Mouse (Mus musculus): ENCODE results near the gene Sptbn1. TPM values are rescaled to one million over a fixed set of nuclear protein-coding genes. Genes with fewer than 3 reads are reported as not detected.

Gene Sptbn1
- polyA plus RNA-seq, 1 experiment from 2014 or later: 164 TPM

- peak overlapping the region; percentile 40; the same call in 1 of the 2 replicates for H3K4me2 ChIP-seq (ENCODE audit: low read depth, low read length)
- H3K4me3 ChIP-seq (ENCODE audit: low read length): no peak overlapping the region
- H3K9me3 ChIP-seq (replicated peaks; ENCODE audit: control insufficient read depth, low read length): no peaks in the 10 kb centered on the region
- no peaks in the 10 kb centered on the region for H3K36me3 ChIP-seq (ENCODE audit: control insufficient read depth, insufficient read depth)
- no peaks in the 10 kb centered on the region for H3K27me3 ChIP-seq (ENCODE audit: control insufficient read depth, insufficient read depth, low read length)
- no peak overlapping the region for H3K27ac ChIP-seq (ENCODE audit: low read length)
- no peak for ATAC-seq (replicated peaks; ENCODE audit: extremely low read depth, insufficient read depth, low FRiP score)
- peaks cover 45% of the 10 kb centered on the region for H3K4me1 ChIP-seq (ENCODE audit: control insufficient read depth, insufficient read depth, low read length)
- 66% methylated on average over 1 of the region's 1 CpGs for WGBS
- H3K9ac ChIP-seq (ENCODE audit: low read length): no peak overlapping the region
Observed at GRCm38 (mm10) chr11:30194800-30195199, 73.2 kb downstream of the Sptbn1 start.

DNA sequence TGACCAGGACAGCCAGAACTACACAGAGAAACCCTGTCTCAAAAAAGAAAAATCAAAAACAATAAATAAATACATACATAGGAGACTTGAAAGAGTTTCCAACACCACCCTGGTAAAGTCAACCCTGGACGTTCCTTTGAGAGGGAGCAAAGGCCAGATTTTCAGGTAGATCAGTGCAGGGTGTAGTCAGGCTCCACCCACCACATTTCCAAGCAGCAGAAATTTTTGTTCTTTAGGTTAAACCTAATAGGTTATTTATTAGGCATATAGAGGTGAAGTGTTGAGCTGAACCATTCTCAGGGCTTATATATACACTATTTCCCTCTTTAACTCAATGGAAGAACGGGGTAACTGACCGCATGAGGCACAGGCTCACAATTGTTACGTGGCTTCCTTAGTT, 77.0 kb downstream of the Sptbn1 start:
- 82% methylated on average over 4 of the region's 4 CpGs for WGBS
- no peak for ATAC-seq (replicated peaks; ENCODE audit: extremely low read depth, insufficient read depth, low FRiP score)
- no peak overlapping the region for H3K9ac ChIP-seq (ENCODE audit: low read length)
- H3K4me2 ChIP-seq (ENCODE audit: low read depth, low read length): no peak overlapping the region
- no peak overlapping the region for H3K4me3 ChIP-seq (ENCODE audit: low read length)
- H3K9me3 ChIP-seq (replicated peaks; ENCODE audit: control insufficient read depth, low read length): no peaks in the 10 kb centered on the region
- peaks cover 26% of the 10 kb centered on the region for H3K4me1 ChIP-seq (ENCODE audit: control insufficient read depth, insufficient read depth, low read length)
- no peak overlapping the region for H3K27ac ChIP-seq (ENCODE audit: low read length)
- peaks cover 4% of the 10 kb centered on the region; the same call in 1 of the 2 replicates for H3K36me3 ChIP-seq (ENCODE audit: control insufficient read depth, insufficient read depth)
- no peaks in the 10 kb centered on the region for H3K27me3 ChIP-seq (ENCODE audit: control insufficient read depth, insufficient read depth, low read length)

DNA sequence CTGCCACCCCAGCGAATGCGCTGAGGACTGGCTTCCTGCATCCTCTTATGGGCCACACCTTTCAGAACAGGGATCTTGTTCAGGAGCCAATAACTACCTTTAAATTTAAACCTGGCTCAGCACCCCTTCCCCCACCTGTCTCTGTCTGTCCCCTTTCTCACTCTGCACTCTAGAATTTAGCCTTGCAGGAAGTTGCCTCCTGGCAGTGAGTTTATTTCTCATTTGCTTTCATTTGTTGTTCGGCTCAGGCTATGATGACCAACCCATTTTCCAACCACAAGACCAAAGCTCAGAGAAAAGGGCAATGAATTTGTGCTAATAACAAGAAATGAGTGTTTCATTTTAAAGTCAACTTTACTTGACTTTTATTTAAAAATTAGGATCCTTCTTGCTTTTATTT, 77.9 kb downstream of the Sptbn1 start:
- H3K4me2 ChIP-seq (ENCODE audit: low read depth, low read length): no peak overlapping the region
- WGBS: 88% methylated on average over 3 of the region's 3 CpGs
- peaks cover 4% of the 10 kb centered on the region; the same call in 1 of the 2 replicates for H3K36me3 ChIP-seq (ENCODE audit: control insufficient read depth, insufficient read depth)
- no peak overlapping the region for H3K4me3 ChIP-seq (ENCODE audit: low read length)
- no peak overlapping the region for H3K27ac ChIP-seq (ENCODE audit: low read length)
- no peak overlapping the region for H3K9ac ChIP-seq (ENCODE audit: low read length)
- no peaks in the 10 kb centered on the region for H3K9me3 ChIP-seq (replicated peaks; ENCODE audit: control insufficient read depth, low read length)
- H3K4me1 ChIP-seq (ENCODE audit: control insufficient read depth, insufficient read depth, low read length): peaks cover 26% of the 10 kb centered on the region
- H3K27me3 ChIP-seq (ENCODE audit: control insufficient read depth, insufficient read depth, low read length): no peaks in the 10 kb centered on the region
- no peak for ATAC-seq (replicated peaks; ENCODE audit: extremely low read depth, insufficient read depth, low FRiP score)

- peaks cover 21% of the 10 kb centered on the region for H3K4me1 ChIP-seq (ENCODE audit: control insufficient read depth, insufficient read depth, low read length)
- H3K27me3 ChIP-seq (ENCODE audit: control insufficient read depth, insufficient read depth, low read length): no peaks in the 10 kb centered on the region
- no peaks in the 10 kb centered on the region for H3K9me3 ChIP-seq (replicated peaks; ENCODE audit: control insufficient read depth, low read length)
- 72% methylated on average over 4 of the region's 4 CpGs for WGBS
- peak; percentile 64 for ATAC-seq (replicated peaks; ENCODE audit: extremely low read depth, insufficient read depth, low FRiP score)
- H3K9ac ChIP-seq (ENCODE audit: low read length): no peak overlapping the region
- H3K27ac ChIP-seq (ENCODE audit: low read length): peak overlapping the region; percentile 5; the same call in 1 of the 2 replicates
- H3K36me3 ChIP-seq (ENCODE audit: control insufficient read depth, insufficient read depth): peaks cover 6% of the 10 kb centered on the region; the same call in 1 of the 2 replicates
- 0 out of 2 replicates have a peak overlapping the region, but pooled peaks have one; percentile 17 for H3K4me2 ChIP-seq (ENCODE audit: low read depth, low read length)
- no peak overlapping the region for H3K4me3 ChIP-seq (ENCODE audit: low read length)
Observed at GRCm38 (mm10) chr11:30186902-30187470, 81.0 kb downstream of the Sptbn1 start.

GRCm38 (mm10) chr11:30184527-30184926, 83.4 kb downstream of the Sptbn1 start:
- no peak overlapping the region for H3K9ac ChIP-seq (ENCODE audit: low read length)
- H3K36me3 ChIP-seq (ENCODE audit: control insufficient read depth, insufficient read depth): peaks cover 6% of the 10 kb centered on the region; the same call in 1 of the 2 replicates
- H3K4me2 ChIP-seq (ENCODE audit: low read depth, low read length): no peak overlapping the region
- peaks cover 18% of the 10 kb centered on the region for H3K4me1 ChIP-seq (ENCODE audit: control insufficient read depth, insufficient read depth, low read length)
- H3K4me3 ChIP-seq (ENCODE audit: low read length): no peak overlapping the region
- WGBS: 73% methylated on average over 2 of the region's 2 CpGs
- no peaks in the 10 kb centered on the region for H3K9me3 ChIP-seq (replicated peaks; ENCODE audit: control insufficient read depth, low read length)
- ATAC-seq (replicated peaks; ENCODE audit: extremely low read depth, insufficient read depth, low FRiP score): no peak
- no peaks in the 10 kb centered on the region for H3K27me3 ChIP-seq (ENCODE audit: control insufficient read depth, insufficient read depth, low read length)
- H3K27ac ChIP-seq (ENCODE audit: low read length): no peak overlapping the region

DNA sequence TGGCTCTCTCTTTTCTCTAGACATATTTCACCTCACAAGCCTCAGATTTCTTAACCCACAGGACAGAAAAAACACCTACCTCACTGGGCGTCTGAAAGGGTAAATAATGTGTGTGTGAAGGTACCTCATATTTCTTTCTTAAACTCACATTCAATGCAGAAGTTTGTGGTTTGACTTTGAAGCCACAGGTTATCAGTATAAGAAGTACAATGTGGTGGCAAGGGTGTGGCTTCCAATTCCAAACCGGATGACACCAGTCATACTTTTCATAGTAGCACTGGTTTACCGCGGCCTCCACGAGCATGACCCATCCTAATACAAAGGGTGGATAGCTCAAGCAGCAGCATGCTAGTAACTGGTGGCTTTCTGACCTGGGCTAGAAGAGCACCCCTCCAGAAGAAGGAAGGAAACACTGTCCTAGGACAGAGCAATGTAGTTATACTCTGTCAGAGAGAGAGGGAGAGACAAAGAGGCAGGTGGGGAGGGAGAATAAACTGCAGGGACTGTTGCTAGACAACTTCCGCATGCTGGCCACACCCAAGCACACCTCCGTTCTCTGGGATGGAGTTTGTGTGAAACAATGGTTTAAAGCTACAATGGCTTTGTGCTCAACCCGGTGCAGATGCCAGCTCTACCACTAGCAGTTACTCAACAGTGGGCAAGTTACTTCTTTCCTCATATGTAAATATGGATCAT, 85.1 kb downstream of the Sptbn1 start:
- ATAC-seq (replicated peaks; ENCODE audit: extremely low read depth, insufficient read depth, low FRiP score): 0 out of 2 replicates have a peak, but pooled peaks have one; percentile 11
- Histone ChIP-seq H3K27ac (ENCODE audit: low read length) (0 out of 2 replicates have a peak overlapping the region, but pooled peaks have one; percentile 4), H3K9ac (ENCODE audit: low read length) (no peak overlapping the region), H3K4me3 (ENCODE audit: low read length) (no peak overlapping the region), H3K4me2 (ENCODE audit: low read depth, low read length) (peak overlapping the region; percentile 16; the same call in 1 of the 2 replicates), H3K4me1 (ENCODE audit: control insufficient read depth, insufficient read depth, low read length) (peaks cover 19% of the 10 kb centered on the region), H3K27me3 (ENCODE audit: control insufficient read depth, insufficient read depth, low read length) (no peaks in the 10 kb centered on the region), H3K36me3 (ENCODE audit: control insufficient read depth, insufficient read depth) (0 out of 2 replicates have a peak, but pooled peaks cover 2% of the 10 kb centered on the region), H3K9me3 (replicated peaks; ENCODE audit: control insufficient read depth, low read length) (no peaks in the 10 kb centered on the region)
- WGBS: 71% methylated on average over 8 of the region's 8 CpGs

DNA sequence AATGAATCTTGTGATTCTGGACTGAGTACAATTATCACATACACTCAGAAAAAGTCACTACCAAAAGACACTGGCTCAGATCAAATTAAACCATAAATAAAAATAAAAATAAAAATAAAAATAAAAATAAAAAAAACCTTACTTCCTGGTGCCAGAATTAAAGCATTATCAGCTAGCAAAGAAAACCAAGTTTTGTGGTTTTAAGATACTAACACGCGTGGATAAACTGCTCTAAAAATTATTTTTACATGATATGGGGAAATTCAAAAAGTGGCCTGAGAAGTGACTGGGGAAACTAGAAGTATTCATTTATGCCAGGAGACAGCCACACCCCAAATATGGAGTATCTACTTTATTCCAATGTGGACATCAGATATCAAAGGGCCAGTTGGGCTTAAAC, 89.8 kb downstream of the Sptbn1 start:
- ATAC-seq (replicated peaks; ENCODE audit: extremely low read depth, insufficient read depth, low FRiP score): no peak
- WGBS: 84% methylated on average over 2 of the region's 2 CpGs
- no peak overlapping the region for H3K4me2 ChIP-seq (ENCODE audit: low read depth, low read length)

DNA sequence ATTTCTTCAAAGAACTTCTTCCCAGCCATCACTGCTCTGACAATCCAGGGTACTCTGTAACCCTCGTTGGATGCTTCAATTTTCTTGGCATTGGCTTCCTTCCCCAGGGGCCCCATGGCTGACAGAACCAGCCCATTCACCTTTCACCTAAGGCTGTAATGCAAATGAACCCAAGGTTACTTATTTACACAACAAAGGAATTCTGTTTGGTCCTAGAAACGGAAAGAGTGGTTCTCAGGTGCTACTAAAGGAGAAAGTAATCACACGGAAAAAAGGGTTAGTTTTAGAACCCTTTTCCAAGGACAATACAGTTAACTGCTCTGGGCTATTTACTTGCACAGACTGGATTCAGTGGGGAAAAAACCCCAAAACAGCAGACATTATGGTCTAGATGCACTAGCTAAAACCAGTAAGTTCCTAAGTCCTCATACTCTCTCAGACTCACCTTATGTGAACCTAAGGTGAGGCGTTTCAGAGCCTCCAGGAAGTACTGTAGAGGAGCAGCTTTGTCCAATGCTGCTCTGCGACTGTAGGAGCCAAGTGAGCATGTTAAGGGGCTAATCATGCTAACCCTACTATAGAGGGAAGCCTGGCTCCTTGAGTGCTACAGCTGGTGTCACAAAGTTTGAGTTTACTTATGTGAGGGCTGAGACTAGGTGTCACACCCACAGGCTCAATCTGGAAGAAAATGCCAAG, 90.7 kb downstream of the Sptbn1 start:
- no peak overlapping the region for H3K4me3 ChIP-seq (ENCODE audit: low read length)
- H3K27me3 ChIP-seq (ENCODE audit: control insufficient read depth, insufficient read depth, low read length): no peaks in the 10 kb centered on the region
- WGBS: 55% methylated on average over 5 of the region's 5 CpGs
- H3K4me1 ChIP-seq (ENCODE audit: control insufficient read depth, insufficient read depth, low read length): peaks cover 20% of the 10 kb centered on the region
- ATAC-seq (replicated peaks; ENCODE audit: extremely low read depth, insufficient read depth, low FRiP score): no peak
- no peak overlapping the region for H3K4me2 ChIP-seq (ENCODE audit: low read depth, low read length)
- no peak overlapping the region for H3K9ac ChIP-seq (ENCODE audit: low read length)
- H3K27ac ChIP-seq (ENCODE audit: low read length): no peak overlapping the region; the same call in 1 of the 2 replicates
- no peaks in the 10 kb centered on the region for H3K9me3 ChIP-seq (replicated peaks; ENCODE audit: control insufficient read depth, low read length)
- H3K36me3 ChIP-seq (ENCODE audit: control insufficient read depth, insufficient read depth): no peaks in the 10 kb centered on the region

More for the DNA sequence above, 89.8 kb downstream of the Sptbn1 start:
- peaks cover 17% of the 10 kb centered on the region for H3K4me1 ChIP-seq (ENCODE audit: control insufficient read depth, insufficient read depth, low read length)
- H3K4me3 ChIP-seq (ENCODE audit: low read length): no peak overlapping the region
- no peaks in the 10 kb centered on the region for H3K36me3 ChIP-seq (ENCODE audit: control insufficient read depth, insufficient read depth)
- no peak overlapping the region for H3K9ac ChIP-seq (ENCODE audit: low read length)
- H3K27me3 ChIP-seq (ENCODE audit: control insufficient read depth, insufficient read depth, low read length): no peaks in the 10 kb centered on the region
- no peaks in the 10 kb centered on the region for H3K9me3 ChIP-seq (replicated peaks; ENCODE audit: control insufficient read depth, low read length)
- H3K27ac ChIP-seq (ENCODE audit: low read length): no peak overlapping the region

DNA sequence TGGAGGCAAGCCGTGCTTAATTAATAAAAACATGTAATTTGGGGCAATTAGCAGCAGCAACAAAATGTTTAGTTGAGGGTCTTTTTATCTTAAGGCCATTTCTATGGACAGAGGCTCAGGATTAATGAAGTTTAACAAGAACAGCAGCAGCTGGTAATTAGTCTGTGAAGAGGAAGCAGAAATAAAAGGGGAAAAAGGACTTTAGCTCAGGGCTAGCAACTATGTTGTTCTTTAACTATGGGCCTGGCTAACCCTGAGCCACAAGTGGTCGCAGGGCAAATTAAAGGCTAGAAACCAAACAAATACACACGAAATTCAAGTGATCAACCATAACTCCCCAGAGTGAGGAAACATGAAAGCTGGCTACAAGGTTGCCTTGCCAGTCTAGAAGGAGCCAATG, 91.9 kb downstream of the Sptbn1 start:
- WGBS: 74% methylated on average over 3 of the region's 3 CpGs
- H3K27ac ChIP-seq (ENCODE audit: low read length): no peak overlapping the region
- H3K9me3 ChIP-seq (replicated peaks; ENCODE audit: control insufficient read depth, low read length): no peaks in the 10 kb centered on the region

More for the DNA sequence above, 91.9 kb downstream of the Sptbn1 start:
- no peak for ATAC-seq (replicated peaks; ENCODE audit: extremely low read depth, insufficient read depth, low FRiP score)
- Histone ChIP-seq H3K27me3 (ENCODE audit: control insufficient read depth, insufficient read depth, low read length) (no peaks in the 10 kb centered on the region), H3K4me3 (ENCODE audit: low read length) (no peak overlapping the region), H3K36me3 (ENCODE audit: control insufficient read depth, insufficient read depth) (no peaks in the 10 kb centered on the region), H3K4me1 (ENCODE audit: control insufficient read depth, insufficient read depth, low read length) (peaks cover 20% of the 10 kb centered on the region), H3K9ac (ENCODE audit: low read length) (no peak overlapping the region), H3K4me2 (ENCODE audit: low read depth, low read length) (no peak overlapping the region)

Data from heart, embryonic 16.5 days (tissue).